Mouse (Mus musculus) gastrocnemius, adult 8-10 months (tissue): Measurements from ENCODE around the gene Nrl. TPM values are rescaled to one million over a fixed set of nuclear protein-coding genes. Genes with fewer than 3 reads are reported as not detected.

Source experiments
- DNase-seq, 2 experiments: peaks; one replicate each; pipeline ENCODE4 v3.0.0; 2022; ENCODE audit warnings: low spot score in 2 of 2
- total RNA-seq, 4 experiments: library from RNA; stranded (reverse); gene quantifications; 2 replicates each; pipeline ENCODE4 v1.2.4; 2022

Gene Nrl
- total RNA-seq, 4 experiments from 2014 or later = not detected

DNA sequence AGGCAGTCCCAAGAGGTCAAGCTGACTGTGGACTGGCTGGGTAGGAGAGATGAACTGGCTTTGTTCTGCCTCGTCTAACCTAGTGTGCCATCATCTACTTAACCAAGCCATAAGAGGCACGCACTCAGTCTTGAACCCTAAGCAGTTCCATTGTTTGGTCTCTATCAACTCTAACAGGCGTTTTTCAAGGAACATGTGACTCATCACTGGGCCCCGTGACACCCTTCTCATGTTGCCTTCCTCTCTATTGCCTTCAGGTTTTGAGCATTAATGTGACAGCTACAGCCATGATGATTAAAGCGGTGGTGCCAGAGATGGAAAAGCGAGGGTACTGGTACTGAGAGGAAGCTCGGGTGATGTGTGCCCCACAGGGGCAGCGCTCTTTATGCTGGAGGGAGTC is 37.9 kb downstream of the Nrl start:
- DNase-seq = no peak

DNA sequence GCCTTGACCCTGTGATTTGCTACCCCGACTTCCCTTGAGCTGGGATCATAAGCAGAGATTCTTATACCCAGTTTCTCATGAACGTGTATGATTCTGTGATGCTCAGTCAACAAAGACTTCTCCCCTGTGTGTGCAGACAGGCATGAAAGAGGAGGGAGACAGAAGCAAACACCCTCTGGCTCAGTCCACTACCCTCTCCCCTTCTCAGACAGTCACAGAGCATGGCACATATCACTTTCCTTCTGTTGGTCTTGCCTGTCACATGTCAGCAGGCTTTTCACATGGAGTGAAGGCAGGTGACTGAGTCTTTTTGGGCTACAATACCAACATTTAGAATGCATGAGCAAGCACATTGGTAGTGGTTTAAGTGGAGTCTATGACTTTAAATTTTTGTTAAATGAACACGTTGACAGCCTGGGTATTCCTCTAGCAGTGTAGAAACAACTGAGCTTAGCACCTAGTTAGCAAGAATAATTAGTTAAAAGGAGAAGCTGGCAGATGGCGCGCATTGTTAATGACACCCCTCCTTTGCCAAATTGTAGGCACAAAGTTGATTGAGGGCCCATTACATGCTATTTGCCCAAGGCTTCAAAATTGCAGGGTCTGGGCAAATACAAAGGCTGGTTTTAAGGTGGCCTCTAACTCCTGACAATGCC is 40.2 kb downstream of the Nrl start:
- DNase-seq = no peak

DNA sequence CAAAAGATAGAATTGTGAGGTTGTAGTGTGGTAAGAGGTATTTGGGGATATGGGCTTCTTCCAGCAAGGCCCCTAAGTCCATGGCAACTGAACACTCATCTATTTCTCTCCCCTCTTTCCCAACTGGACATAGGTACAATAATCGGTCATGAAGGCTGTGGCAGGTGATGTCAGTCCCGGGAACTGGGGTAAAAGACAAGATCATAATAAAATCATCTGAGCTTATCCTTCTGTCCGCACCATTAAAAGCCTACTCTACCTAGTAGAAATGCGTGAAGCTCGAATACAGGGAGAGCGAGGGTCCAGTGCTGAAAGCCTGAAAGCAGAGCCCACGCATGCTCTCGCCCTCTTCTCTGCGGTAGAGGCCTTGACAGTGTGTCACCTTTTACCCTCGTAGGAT is 45.2 kb downstream of the Nrl start:
- DNase-seq = no peak

DNA sequence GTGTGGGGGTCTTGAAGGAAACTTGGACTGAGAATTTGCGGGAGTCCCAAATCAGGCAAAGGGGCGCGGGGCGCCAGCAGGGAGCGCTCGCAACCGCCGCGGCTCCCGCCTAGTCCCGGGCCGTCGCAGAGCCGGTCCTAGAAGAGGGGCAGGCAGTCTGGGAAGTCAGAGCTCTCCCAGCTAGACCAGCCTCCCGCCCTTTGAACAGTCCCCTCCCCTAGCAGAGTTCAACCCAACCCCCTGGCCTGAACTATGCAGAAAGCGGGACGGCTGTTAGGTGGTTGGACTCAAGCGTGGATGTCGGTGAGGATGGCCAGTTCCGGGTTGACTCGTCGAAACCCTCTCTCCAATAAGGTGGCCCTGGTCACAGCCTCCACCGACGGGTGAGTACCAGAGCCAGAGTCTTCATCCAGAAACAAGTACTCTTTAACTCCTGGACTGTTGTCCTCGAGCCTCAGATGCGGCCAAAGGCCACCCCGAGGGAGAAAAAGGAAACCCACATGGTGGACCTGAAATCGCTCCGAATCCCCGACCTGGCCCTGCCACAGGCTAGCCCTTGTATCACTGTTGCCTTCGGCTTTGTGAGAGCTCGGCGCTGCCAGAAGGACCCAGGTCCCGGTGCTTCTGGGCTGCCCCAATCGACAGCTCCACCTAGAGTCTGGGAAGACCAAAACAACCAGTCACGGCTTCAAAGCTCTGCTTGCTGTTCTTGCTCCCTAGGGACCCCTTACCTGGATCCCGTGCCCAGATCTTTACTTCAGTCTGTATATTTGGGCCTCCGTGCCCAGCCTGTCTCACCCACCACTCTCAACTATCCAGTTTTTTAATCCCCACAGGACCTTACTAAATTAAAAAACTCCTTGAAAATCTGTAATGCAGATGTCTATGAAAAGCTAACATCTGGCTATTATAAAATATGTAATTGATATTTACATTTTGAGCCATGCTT is 45.9 kb downstream of the Nrl start, which contains the start of gene Dhrs4:
Gene Dhrs4 (plus strand): TSS at position 108 of the 949 bp plus-strand sequence.
- peak; percentile 52 to 63 for DNase-seq

DNA sequence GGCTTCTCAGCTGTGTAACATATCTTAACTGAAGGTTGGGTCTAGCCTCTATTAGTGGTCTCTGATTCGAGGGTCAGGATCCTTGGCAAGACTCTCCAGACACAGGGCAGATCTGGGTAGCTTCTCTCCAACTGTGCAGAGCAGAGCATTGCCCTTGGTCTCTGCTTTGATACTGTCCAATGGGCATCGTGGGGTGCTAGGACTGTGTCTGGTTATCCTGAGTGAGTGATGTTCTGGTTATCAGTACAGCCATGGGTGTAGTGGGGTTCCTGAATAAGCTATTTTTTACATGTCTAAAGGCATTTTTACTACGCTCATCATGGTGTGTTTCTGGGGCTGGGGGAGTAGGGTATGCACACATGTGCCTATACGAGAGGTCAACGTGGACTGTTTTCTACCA is 47.0 kb downstream of the Nrl start:
- DNase-seq = no peak

DNA sequence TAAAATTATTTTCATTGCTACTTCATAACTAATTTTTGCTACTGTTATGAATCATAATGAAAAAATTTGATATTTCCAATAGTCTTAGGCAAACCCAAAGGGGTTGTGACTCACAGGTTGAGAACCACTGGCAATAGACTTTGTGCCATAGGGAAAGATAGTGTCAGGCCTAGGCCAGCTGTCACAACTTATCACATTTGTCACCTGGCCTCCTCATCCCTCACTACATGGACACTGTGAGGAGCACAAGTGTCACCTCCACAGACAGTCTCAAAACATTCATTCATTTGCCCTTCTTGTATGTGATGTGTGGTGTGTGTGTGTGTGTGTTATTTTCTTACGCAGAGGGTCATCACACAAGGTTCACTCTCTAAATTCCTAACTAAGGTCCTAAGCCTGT is 47.4 kb downstream of the Nrl start:
- no peak for DNase-seq

DNA sequence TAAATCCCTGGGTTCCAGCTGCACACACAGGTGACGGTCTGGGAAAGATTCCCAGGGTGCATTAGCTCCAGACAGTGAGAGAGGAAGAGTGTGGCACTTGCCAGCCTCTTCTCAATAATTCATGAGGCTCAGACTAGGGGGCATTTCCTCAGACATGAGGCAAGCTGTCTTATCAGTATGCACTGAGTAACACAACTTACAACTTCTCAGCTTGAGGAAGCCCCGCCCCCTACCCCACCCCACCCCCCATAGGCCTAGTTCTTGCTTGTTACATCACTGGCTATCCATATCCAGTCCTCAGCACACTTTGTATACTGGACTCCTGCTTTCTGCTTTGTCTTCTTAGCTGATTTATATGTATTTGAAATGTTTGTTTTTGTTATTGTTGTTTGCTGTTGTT is 49.1 kb downstream of the Nrl start:
- no peak for DNase-seq

DNA sequence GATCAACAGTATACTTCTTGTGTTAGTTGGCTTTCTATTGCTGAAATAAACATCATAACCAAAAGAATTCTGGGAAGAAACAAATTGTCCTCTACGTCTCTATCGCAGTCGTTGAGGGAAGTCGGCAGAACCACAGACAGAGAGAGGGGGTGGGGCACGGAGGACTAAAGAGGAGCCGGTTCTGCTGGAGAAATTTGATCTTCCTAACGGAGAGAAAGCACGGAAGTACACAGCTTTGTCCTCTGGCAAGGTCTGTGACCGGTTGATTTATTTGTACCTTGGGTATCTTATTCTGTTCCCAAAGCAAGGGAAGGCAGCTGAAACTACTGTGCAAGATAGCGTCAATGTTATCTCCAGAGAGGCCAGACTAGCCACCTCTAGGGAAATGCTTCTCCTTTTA is 54.0 kb downstream of the Nrl start:
- DNase-seq = no peak

DNA sequence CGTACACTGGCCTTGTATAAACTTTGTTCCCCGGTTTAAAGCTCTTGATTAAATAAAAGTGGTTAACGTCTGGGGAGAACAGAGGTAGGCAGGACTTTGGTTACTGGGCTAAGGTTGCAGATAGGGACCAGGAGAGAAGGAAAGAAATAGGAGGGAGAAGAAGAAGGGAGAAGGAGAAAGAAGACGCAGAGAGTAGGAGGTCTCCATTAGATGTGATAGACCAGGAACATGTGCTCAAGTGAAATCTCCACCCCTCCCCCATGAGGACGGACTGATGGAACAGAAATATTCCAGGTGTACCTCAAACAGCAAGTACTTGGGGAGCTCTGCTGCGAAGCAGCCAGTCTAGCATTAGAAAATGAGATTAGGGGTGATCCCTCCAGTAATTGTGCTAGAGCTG is 55.0 kb downstream of the Nrl start:
- DNase-seq = no peak

DNA sequence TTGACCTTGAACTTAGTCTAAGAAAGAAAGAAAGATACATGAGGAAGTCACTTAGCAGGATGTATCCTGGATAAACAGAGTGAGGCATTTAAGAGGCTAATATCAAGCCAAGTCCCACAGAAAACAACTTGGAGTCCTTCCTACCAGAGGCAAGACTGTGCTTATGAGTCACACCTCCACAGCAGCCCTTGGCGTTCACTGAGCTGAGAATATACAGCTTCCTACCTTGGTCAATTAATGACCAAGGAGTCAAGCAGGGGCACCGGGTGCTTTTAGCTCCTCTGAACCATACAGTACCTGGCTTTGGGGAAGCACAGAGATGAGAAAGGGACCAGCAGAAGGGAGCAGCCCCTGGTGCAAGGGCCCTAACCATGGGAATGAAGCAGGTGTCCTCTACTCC is 55.7 kb downstream of the Nrl start:
- DNase-seq = no peak

Other genes with a start within 250 kb of the Nrl start
- gene Dhrs4, start 46.2 kb downstream of the Nrl start, total RNA-seq = 10 to 100 TPM; 22.2 to 45.2 (median 34.7) TPM
- under 1 TPM; 0.38 to 0.40 (median 0.39) TPM for gene Carmil3, start 34.3 kb downstream of the Nrl start, total RNA-seq
- not detected for gene Cpne6, start 14.5 kb downstream of the Nrl start, total RNA-seq
- 1 to 10 TPM; 2.0 to 3.7 (median 2.5) TPM for gene Pck2, start 15.3 kb upstream of the Nrl start, total RNA-seq
- gene Dcaf11, start 35.0 kb upstream of the Nrl start, total RNA-seq = 100 to 1,000 TPM; 135 to 147 (median 143) TPM
- gene A730061H03Rik, start 35.4 kb upstream of the Nrl start, total RNA-seq = not detected
- 100 to 1,000 TPM; 275 to 317 (median 288) TPM for gene Fitm1, start 50.6 kb upstream of the Nrl start, total RNA-seq
- 10 to 100 TPM; 63.4 to 78.7 (median 78.0) TPM for gene Psme1, start 53.1 kb upstream of the Nrl start, total RNA-seq
- 10 to 100 TPM; 30.6 to 41.6 (median 37.6) TPM for gene Emc9, start 60.3 kb upstream of the Nrl start, total RNA-seq
- gene Psme2, start 66.1 kb upstream of the Nrl start, total RNA-seq = 10 to 100 TPM; 50.9 to 72.8 (median 62.7) TPM
- 10 to 100 TPM; 14.8 to 18.7 (median 16.6) TPM for gene Rnf31, start 66.7 kb upstream of the Nrl start, total RNA-seq
- 1 to 10 TPM; 2.4 to 3.0 (median 2.5) TPM for gene Irf9, start 78.6 kb upstream of the Nrl start, total RNA-seq
- not detected for gene Rec8, start 93.1 kb upstream of the Nrl start, total RNA-seq
- gene Ipo4, start 111.0 kb upstream of the Nrl start, total RNA-seq = 10 to 100 TPM; 80.2 to 99.8 (median 88.9) TPM
- 1 to 10 TPM in 3 of 4 experiments, under 1 TPM in 1; 0.67 to 1.6 (median 1.5) TPM for gene Gm49378, start 112.9 kb upstream of the Nrl start, total RNA-seq
- 10 to 100 TPM; 15.6 to 18.3 (median 17.1) TPM for gene Tm9sf1, start 118.8 kb upstream of the Nrl start, total RNA-seq
- under 1 TPM in 2 of 4 experiments, not detected in 2; 0.22 to 0.29 TPM for gene Tssk4, start 125.2 kb upstream of the Nrl start, total RNA-seq
- gene Mdp1, start 135.5 kb upstream of the Nrl start, total RNA-seq = 10 to 100 TPM; 18.0 to 23.1 (median 20.7) TPM
- gene Gmpr2, start 147.0 kb upstream of the Nrl start, total RNA-seq = 1 to 10 TPM; 1.6 to 2.4 (median 1.8) TPM
- 100 to 1,000 TPM; 192 to 208 (median 201) TPM for gene Nedd8, start 147.1 kb upstream of the Nrl start, total RNA-seq
- 10 to 100 TPM; 13.0 to 17.4 (median 14.6) TPM for gene Tinf2, start 156.8 kb upstream of the Nrl start, total RNA-seq
- under 1 TPM in 3 of 4 experiments, not detected in 1; 0.09 to 0.12 (median 0.11) TPM for gene Tgm1, start 188.9 kb upstream of the Nrl start, total RNA-seq
- gene Rabggta, start 197.3 kb upstream of the Nrl start, total RNA-seq = 10 to 100 TPM in 2 of 4 experiments, 1 to 10 TPM in 2; 9.4 to 13.2 (median 11.0) TPM
- gene Dhrs1, start 220.7 kb upstream of the Nrl start, total RNA-seq = 10 to 100 TPM; 26.4 to 37.6 (median 31.6) TPM
- gene Nop9, start 220.7 kb upstream of the Nrl start, total RNA-seq = 10 to 100 TPM in 2 of 4 experiments, 1 to 10 TPM in 2; 9.4 to 14.8 (median 10.1) TPM
- not detected for gene Cideb, start 233.5 kb upstream of the Nrl start, total RNA-seq
- gene Ltb4r2, start 236.4 kb upstream of the Nrl start, total RNA-seq = not detected
- gene Ltb4r1, start 241.0 kb upstream of the Nrl start, total RNA-seq = under 1 TPM in 1 of 4 experiments, not detected in 3; 0.27 TPM